Mouse (Mus musculus) kidney, postnatal 14 days (tissue): ENCODE measurements at regions not wholly inside any gene's neighbourhood (a gene's known extent, or its start where the extent isn't known, plus 50 kb on each side); places are given as distances from the start of the nearest gene placed in this dataset.

ENCODE experiments used
- DNase-seq: peaks from one replicate; pipeline ENCODE4 v3.0.0; 2022; ENCODE audit warnings: mixed read lengths

DNA sequence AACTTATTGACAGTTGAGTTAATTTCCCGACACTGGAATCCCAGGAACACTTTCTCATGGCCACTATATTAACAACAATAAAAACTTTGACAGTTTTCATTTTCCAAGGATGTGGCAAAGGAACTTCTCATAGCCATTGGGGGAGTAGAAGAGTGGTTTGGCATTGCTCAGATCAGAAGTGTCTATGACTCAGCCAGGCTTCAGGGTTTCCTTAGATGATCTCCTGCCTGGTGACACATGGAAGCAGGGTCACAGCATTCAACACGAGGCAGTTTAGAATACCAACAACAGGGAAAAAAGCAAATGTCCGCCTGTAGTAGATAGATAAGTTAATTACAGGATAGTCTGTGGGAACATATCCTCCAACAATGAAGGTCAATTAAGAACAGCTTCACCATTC lies 228.1 kb upstream of the Gm12728 start:
- no peak for DNase-seq

DNA sequence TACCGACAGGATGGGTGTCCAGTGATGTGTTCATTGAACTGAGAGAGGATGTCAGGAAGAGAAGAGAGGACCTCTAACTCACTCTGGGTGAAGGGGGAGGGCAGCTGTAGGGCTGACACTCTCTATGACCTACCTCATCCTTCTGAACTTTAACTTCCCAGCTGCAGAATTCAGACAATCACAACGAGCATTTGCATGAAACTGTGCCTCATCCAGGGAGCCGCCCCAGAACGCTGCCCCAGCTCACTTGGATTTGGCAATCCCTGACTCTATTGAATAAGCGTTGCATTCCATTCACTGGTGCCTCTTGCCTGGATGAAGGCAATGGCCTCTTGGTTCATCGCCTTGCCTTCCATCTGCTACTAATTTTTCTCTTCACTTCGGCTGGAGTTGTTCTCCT lies 223.9 kb upstream of the Gm12728 start:
- DNase-seq: no peak

GRCm38 (mm10) chr4:105566513-105567457 lies 222.9 kb upstream of the Gm12728 start:
- no peak for DNase-seq

DNA sequence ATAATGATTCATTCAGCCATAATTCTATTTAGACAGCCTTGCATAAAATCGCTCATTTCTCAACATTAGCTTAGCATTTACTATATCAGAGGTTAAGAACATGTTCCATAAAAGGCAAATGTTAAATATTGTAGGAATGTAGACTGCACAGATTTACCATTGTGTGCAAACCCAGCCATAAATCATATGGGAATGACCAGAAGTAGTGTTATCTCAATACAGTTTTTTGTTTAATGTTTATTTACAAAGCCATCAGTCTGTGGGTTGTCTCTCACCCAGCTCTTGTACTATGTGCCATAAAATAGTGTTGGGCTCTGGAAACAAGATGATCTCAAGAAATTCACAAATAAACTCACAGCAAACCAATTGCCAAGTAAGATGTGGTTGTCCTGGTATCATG lies 220.0 kb upstream of the Gm12728 start:
- DNase-seq: no peak

DNA sequence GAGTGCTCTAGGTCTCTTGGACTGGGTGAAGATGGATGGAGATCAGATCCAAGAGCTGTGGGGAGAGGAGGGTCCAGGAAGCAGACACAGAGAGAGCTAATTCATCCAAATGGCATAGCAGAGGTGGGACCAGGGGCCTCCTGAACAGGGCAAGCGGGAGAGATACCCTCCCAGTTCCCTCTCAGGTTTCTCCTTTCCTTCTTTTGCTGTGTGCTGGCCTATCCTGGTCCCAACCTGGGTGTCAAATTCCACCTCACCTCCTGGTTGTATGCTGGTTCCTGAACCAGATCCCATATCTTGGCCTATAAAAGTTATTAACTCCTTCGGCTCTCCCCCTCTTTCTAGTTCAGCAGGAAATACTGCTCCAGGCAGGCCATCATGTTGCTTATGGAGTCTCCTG lies 214.1 kb upstream of the Gm12728 start:
- DNase-seq: no peak

DNA sequence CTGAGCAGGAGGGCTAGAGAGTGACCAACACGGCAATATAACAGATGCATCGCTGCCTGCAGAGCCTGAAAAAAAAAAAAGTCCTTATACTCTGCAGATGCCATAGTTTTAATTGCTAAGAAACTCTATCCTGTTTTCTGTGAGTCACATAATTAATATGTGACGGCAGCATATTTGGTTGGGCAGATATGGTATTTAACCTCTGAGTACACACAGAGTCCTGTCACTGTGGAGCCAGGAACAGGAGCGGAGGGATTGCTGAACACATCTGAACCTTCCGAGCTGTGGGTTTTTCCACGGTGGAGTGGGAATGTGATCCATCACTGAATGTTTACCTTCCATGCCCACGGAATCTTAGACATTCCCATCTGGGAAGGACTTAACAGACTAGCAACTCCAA lies 208.7 kb upstream of the Gm12728 start:
- DNase-seq: no peak

- no peak for DNase-seq
Measured at GRCm38 (mm10) chr4:105584329-105584925, 205.2 kb upstream of the Gm12728 start.

DNA sequence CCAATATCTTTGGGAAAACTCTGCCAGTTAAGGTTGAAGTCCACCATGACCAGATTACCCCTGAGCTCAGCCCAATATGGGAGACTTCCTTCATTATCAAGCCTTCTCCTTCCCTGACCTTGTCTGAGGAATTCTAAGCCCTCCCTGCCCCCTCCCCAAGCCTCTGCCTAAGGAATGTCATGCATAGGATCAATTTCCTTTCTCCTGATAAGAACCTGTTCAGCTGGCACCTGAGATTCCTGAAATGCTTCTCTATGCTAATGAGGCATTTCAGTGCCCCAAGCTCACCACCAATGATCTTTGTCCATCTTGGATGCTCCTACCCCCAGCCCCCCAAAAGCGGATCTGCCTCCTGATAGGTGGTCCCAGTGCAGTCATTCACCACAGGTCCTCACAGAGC lies 186.0 kb upstream of the Gm12728 start:
- no peak for DNase-seq

DNA sequence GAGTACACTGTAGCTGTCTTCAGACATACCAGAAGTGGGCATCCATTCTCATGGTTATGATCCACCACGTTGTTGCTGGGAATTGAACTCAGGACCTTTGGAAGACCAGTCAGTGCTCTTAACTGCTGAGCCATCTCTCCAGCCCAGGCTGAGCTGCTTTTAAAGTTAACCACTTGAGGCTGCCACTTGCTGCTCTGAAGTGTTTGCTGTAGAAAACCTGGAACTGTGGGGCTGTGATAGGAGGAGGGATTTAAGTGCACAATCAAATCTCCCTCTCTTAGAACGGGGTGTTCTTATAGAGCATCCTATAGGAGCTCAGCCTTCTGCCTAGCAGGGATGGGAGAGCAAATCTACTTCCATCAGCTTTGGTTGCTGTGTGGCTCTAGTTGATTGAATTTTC lies 185.1 kb upstream of the Gm12728 start:
- DNase-seq: no peak

DNA sequence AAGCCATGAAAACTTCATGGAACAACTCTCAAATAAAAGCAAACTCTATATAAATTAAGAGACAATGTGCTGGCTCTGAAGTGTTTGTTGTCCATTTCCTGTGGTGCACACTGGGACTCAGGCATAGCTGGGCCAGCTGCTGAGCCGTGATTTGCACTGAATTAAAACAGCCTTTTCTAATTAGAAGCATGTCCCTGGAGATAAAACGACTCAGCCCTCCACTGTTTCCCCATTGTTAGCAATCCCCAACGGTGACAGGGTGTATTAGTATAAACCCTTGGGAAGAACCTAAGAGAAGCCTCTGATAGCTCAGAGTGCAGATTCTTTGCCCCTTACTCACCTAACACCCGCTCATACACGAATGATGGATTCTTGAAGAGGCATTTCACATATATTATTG lies 182.9 kb upstream of the Gm12728 start:
- DNase-seq: peak; percentile 5

GRCm38 (mm10) chr4:105610917-105611316 lies 178.8 kb upstream of the Gm12728 start:
- DNase-seq: no peak

DNA sequence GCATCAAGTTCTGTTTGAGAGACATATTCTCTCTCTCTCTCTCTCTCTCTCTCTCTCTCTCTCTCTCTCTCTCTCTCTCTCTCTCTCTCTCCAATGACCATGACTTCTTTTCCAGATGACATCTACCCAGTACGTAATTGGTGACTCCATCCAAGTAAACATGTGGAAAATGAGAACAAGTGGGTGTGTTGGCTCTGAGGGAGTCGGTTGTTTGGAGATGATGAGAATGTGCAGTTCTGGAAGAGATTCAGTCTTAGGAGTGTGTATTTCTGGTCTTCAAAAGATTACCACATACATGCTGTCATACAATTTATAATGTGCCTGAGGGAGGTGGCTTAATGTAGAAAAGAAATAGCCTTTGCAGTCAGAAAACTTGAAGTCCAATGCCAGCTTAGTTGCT lies 175.3 kb upstream of the Gm12728 start:
- DNase-seq: no peak

DNA sequence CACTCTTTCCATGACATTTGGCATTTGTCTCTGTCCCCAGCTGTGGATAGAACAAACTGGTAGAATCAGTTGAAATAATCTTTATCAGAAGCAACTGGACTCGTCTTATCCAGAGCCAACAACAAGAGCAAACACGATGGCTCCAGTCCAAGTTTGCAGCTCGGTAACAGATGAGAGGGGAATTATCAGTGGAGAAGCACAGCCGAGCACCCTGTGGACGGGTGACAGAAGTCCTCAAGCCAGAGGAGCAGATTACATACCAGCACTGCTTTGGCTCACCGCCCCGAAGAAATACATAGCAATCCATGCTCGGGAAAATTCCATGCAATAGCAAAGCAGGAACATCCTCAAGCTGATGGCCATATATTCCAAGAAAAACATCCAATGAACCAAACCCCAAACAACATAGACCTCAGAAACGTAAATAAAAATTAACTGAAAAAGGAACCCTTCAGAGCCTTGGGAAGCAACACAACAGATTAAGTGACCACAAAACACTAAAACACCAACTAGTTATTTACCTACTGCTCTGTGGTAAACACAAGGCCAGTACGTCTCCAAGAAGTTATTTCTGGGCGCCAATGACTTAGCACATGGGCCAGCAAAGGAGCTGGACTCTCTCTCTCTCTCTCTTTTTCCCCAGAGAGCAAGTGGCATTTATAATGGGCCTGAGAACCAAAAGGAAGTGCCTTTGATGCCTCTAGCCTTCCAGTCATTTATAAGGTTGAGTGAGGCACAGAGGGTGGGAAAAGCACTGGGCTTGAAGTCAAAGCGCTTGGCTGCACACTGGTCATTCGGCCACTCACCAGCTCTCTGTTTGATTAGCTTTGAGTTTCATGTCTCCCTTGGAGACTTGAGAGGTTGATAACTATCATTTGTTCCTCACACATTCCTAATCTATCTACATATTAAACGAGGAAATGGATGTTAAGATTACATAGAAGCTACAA lies 163.0 kb upstream of the Gm12728 start:
- peak; percentile 72 for DNase-seq

GRCm38 (mm10) chr4:105629581-105629980 lies 160.1 kb upstream of the Gm12728 start:
- no peak for DNase-seq

DNA sequence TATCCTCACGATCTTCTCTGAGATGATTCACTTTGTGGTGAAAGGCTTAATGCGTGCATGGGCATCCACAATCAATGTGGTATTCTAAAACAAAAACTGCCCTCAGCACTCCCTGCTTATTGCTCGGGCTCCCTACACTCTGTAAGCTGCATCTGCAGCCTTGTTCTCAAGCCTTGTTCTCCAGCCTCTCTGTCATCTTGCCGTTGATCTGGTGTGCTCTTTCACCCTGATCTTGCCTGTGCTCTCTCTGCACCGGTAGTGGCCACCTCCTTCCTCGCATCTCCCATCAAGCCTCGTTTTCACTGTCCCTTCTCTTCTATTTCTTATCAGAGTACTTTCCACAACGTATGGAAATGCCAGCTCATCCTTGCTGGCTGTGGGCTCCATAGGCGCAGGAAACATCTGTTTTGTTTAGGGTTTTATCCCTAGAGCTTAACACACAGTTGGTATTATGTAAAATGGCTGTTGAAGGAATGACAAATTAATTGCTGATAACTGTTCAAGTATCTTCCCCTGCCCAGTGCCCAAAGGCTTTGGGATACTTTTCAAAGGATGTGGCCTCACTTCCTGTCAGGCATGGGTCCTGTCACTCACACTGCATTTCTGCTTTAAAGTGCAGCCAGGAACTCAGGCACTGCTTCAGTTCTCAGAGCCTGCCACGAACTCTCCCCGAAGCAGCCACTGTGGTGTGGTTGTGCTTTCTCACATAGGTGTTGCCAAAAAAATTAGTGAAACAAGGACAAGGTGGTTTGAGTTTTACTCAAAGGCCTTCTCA lies 158.9 kb upstream of the Gm12728 start:
- DNase-seq: no peak

DNA sequence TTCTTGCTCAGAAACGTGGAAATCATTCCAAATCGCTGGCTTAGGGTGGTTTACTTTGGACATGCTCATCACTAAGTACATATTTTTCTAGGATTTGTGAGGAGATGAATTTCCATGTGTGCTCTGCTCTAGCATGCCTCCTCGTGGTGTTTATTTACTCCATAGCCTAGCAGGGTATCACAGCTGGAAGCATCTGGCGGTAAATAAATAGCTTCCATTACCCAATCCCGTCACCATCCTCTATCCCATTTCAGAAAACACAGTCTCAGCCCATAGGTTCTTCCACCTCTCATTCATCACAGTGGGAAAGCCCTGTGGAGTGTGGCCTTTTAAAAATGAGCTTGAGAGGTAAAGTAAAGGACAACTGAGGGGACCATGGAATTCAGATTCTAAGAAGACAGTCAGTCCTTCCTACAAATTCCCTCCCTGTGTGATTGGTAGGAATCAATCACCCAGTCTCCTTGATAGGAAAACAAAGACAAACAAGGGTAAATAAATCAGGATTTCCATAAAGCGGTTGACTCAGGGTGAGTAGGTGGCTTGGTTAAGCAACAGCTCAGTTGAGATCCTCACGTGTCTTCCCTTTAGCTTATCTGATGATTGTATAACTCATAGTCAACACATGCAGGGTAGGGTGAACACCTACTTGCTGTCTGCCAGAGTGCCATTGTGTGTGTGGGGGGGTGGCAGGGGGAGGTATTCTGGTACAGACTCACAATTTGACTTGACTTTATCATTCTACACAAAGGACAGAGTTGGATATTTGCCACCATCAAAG lies 156.9 kb upstream of the Gm12728 start:
- no peak for DNase-seq

DNA sequence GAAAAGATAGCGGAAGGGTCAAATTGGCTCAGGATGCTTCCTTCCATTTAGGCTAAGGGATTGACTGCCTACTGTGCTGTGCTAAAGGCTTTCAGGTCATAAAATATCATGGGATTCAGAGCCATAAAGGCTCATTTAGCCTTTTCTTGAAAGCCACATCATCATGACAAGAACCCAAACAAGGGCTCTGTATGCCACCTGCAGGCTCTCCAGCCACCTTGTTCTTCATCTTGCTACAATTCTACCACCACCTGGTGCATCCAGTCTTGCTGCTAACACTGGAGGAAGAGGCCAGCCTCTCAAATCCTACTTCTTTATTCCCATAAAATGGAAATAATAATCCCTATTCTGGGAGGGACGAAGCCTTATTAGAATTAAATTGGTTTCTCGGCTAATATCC lies 155.9 kb upstream of the Gm12728 start:
- peak; percentile 10 for DNase-seq

DNA sequence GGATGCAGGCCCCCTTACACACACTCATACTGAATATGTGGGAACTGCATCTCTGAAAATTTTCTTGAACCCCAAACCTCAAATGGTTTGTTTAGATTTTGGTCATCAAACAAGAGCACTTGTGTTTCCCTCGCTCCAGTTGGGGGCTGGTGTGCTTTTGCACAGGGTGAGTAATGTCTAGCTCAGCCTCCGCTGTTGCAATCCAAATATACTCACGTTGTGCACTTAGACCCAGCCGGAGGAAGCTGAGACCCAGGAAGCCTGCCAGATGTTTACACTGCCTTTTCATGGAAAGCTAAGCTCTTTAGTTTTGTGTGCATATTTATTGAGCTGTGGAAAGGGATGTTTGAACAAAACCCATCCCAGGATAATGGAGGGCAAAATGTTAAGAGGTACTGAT lies 148.9 kb upstream of the Gm12728 start:
- DNase-seq: peak; percentile 37

DNA sequence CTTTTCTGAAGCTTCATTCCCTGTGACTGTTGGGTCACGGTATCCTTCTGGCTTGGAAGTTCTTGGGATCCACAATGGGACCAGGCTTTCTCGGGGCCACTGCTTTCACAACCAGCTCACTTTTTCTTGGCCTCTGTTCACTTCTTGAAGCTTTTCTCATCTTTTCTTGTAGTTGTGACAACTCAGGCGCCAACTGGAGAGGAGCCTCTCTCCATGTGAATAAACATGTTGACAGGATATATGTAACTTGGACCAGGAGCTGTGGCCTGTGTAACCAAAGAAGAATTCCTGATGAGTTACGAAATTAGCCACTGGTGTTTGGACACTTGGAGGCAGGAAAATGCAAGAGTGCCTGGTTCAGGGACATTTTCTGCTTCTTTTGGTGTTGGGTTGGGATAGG lies 148.1 kb upstream of the Gm12728 start:
- no peak for DNase-seq

DNA sequence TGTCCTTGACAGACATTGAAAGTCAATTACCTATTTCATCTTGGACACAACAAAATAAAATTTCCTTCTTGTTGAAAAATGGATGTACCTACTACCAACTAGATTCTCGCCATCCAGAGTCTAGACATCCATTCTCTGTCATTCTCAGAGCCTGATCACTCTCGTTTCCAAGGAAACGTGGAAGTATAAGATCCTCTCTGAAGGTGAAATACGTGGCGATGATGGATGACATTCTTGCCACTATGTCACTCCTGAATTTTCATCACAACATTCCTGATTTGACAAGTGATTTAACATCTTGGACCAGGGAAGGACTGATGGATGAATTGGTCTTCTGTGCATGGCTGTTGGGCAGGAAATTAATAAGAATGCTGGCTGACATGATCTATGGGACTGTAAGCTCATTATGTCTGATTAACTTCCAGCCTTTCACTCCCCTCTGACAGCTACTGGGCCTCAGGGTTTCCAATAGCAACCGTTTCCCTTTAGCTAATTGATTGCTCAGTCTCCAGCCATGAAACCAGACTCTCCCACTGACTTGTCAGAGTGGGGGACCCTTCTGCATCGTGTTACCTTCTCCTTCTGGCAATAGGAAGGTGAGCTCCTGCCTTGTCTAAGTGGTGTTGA lies 140.7 kb upstream of the Gm12728 start:
- no peak for DNase-seq

DNA sequence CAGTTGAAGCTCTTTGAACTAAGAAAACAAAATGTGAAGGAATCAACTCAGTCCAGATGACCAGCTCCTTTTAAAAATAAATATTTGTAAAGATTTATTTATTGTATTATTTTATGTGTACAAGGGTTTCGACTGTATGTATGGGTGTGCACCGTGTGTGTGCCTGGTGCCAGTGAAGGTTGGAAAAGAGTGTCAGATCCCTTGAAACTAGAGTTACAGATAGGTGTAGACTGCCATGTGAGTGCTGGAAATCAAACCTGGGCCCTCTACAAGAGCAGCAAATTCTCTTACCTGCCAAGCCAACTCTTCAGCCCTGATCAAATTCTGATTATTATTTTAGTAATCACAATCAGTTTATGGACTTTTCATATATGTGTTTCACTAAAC lies 140.2 kb upstream of the Gm12728 start:
- no peak for DNase-seq
